Mouse (Mus musculus) intestine, postnatal 0 days (tissue): Measurements from ENCODE around the gene Arhgef16. TPM values are rescaled to one million over a fixed set of nuclear protein-coding genes. Genes with fewer than 3 reads are reported as not detected.

Experiments
- ATAC-seq: fragments of 200-750 bp; cut with Nextera tagmentation; 2 replicates; pipeline ENCODE4 v1.8.0; 2017; ENCODE audit warnings: mild to moderate bottlenecking, moderate TSS enrichment, moderate library complexity
- H3K27ac ChIP-seq: fragments of 300-500 bp; sonication (generic); 2 replicates; pipeline ENCODE4 v1.5.1; 2014; ENCODE audit warnings: mild to moderate bottlenecking, low read depth, low read length, moderate library complexity
- H3K27me3 ChIP-seq: fragments of 300-500 bp; sonication (generic); replicated peaks from 2 replicates; pipeline ENCODE4 v1.6.1; 2014; ENCODE audit warnings: low read length, mixed read lengths; ENCODE audit not compliant: control insufficient read depth, insufficient read depth
- H3K36me3 ChIP-seq: fragments of 300-500 bp; sonication (generic); 2 replicates; pipeline ENCODE4 v1.6.1; 2014; ENCODE audit warnings: mild to moderate bottlenecking, moderate library complexity; ENCODE audit not compliant: control insufficient read depth, insufficient read depth
- H3K4me1 ChIP-seq: fragments of 300-500 bp; sonication (generic); replicated peaks from 2 replicates; pipeline ENCODE4 v1.6.1; 2014; ENCODE audit warnings: antibody characterized with exemption, low read length, mixed read lengths; ENCODE audit not compliant: control insufficient read depth, insufficient read depth
- H3K4me2 ChIP-seq: fragments of 300-500 bp; sonication (generic); replicated peaks from 2 replicates; pipeline ENCODE4 v1.6.1; 2014; ENCODE audit warnings: low read depth, mild to moderate bottlenecking, moderate library complexity
- H3K4me3 ChIP-seq: fragments of 300-500 bp; sonication (generic); 2 replicates; pipeline ENCODE4 v1.5.1; 2014; ENCODE audit warnings: low read depth, low read length
- H3K9ac ChIP-seq: fragments of 300-500 bp; sonication (generic); 2 replicates; pipeline ENCODE4 v1.6.1; 2014; ENCODE audit warnings: mild to moderate bottlenecking, low read depth, low read length
- H3K9me3 ChIP-seq: fragments of 300-500 bp; sonication (generic); 2 replicates; pipeline ENCODE4 v1.6.1; 2016; ENCODE audit warnings: mixed run types; ENCODE audit not compliant: control insufficient read depth
- CTCF ChIP-seq: sonication (generic); IDR thresholded peaks from 2 replicates; pipeline ENCODE4 v1.5.1; 2016; ENCODE audit warnings: low read depth, mild to moderate bottlenecking, control low read depth, antibody characterized with exemption, moderate library complexity
- WGBS: fragments of 180-500 bp; shearing (Covaris S2); extraction: QIAGEN DNeasy Blood & Tissue Kit; methylation state at CpG from one replicate; pipeline ENCODE4 v1.1.7; 2014; 5-methylcytosine and 5-hydroxymethylcytosine counted together
- polyA plus RNA-seq: library from polyadenylated mRNA; unstranded; fragments of >200 nt; fragmentation: Nextera tagmentation; extraction: Ambion mirVana; gene quantifications from 2 replicates; pipeline ENCODE4 v1.2.1, GENCODE M21; 2015

Gene Arhgef16
- polyA plus RNA-seq, 1 experiment from 2014 or later = 65.9 TPM

GRCm38 (mm10) chr4:154269520-154269919, 32.0 kb downstream of the Arhgef16 start:
- no peak for TF ChIP-seq CTCF
- ATAC-seq = no peak
- Histone ChIP-seq H3K4me3 (no peak overlapping the region), H3K27me3 (no peaks in the 10 kb centered on the region), H3K4me2 (no peak overlapping the region), H3K4me1 (no peaks in the 10 kb centered on the region), H3K9me3 (no peaks in the 10 kb centered on the region), H3K9ac (no peak overlapping the region), H3K36me3 (no peaks in the 10 kb centered on the region), H3K27ac (no peak overlapping the region)
- 32% methylated on average over 10 of the region's 10 CpGs for WGBS

DNA sequence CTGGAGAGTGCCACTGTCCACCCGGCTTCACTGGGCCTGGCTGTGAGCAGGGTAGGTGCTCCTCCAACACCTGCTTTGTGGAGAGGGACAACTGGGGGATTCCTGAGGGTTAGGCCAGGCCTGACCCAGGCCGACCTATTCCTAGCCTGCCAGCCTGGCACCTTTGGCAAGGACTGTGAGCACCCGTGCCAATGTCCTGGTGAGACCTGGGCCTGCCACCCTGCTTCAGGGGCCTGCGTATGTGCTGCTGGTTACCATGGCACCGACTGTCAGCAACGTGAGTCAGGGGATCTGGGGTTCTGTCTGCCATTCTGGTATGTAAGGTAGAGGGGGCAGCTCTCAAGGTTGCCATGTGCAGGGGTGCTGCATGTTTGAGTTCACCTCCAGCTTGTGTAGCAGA, 34.0 kb downstream of the Arhgef16 start:
- WGBS = 84% methylated on average over 6 of the region's 6 CpGs
- H3K4me3 ChIP-seq = no peak overlapping the region
- no peaks in the 10 kb centered on the region for H3K9me3 ChIP-seq
- H3K27ac ChIP-seq = no peak overlapping the region
- no peaks in the 10 kb centered on the region for H3K4me1 ChIP-seq
- ATAC-seq = no peak
- H3K27me3 ChIP-seq = no peaks in the 10 kb centered on the region
- H3K36me3 ChIP-seq = no peaks in the 10 kb centered on the region
- H3K9ac ChIP-seq = no peak overlapping the region
- TF ChIP-seq CTCF = no peak
- no peak overlapping the region for H3K4me2 ChIP-seq

DNA sequence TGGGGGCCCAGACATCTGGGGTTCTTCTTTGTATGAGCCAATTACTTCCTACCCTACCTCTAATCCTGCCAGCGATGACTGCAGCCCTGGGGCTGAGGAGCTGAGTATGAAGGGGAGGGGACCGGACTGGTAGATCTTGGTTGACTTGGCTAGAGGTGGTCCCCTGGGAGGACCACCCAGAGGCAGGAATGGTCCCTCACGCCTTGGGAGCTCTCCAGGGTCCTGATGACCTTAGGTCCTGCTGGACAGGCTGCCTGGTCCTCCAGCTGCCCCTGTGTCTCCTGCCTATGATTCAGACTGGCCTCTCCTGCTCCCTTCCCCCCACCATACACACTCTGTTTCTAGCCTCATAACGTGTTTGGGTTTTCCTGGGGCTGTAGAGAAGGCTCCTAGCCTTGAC, 39.4 kb downstream of the Arhgef16 start:
- H3K4me2 ChIP-seq = no peak overlapping the region
- H3K9ac ChIP-seq = no peak overlapping the region
- WGBS = 40% methylated on average over 4 of the region's 4 CpGs
- H3K27me3 ChIP-seq = no peaks in the 10 kb centered on the region
- no peak for ATAC-seq
- H3K27ac ChIP-seq = no peak overlapping the region
- no peaks in the 10 kb centered on the region for H3K36me3 ChIP-seq
- no peaks in the 10 kb centered on the region for H3K4me1 ChIP-seq
- H3K4me3 ChIP-seq = no peak overlapping the region
- no peaks in the 10 kb centered on the region for H3K9me3 ChIP-seq
- TF ChIP-seq CTCF = no peak

GRCm38 (mm10) chr4:154260755-154261154, 40.7 kb downstream of the Arhgef16 start:
- Histone ChIP-seq H3K27ac (no peak overlapping the region), H3K9me3 (no peaks in the 10 kb centered on the region), H3K4me2 (no peak overlapping the region), H3K4me1 (no peaks in the 10 kb centered on the region), H3K27me3 (no peaks in the 10 kb centered on the region), H3K4me3 (no peak overlapping the region), H3K36me3 (no peaks in the 10 kb centered on the region), H3K9ac (no peak overlapping the region)
- no peak for ATAC-seq
- 95% methylated on average over 5 of the region's 5 CpGs for WGBS
- no peak for TF ChIP-seq CTCF

GRCm38 (mm10) chr4:154252537-154253255, 48.8 kb downstream of the Arhgef16 start:
- WGBS = 88% methylated on average over 20 of the region's 20 CpGs
- H3K9ac ChIP-seq = no peak overlapping the region
- no peak for ATAC-seq

GRCm38 (mm10) chr4:154249316-154249715, 52.2 kb downstream of the Arhgef16 start:
- Histone ChIP-seq H3K27me3 (no peaks in the 10 kb centered on the region), H3K4me3 (no peak overlapping the region), H3K36me3 (no peaks in the 10 kb centered on the region), H3K9ac (no peak overlapping the region), H3K4me1 (no peaks in the 10 kb centered on the region), H3K27ac (no peak overlapping the region), H3K9me3 (no peaks in the 10 kb centered on the region), H3K4me2 (no peak overlapping the region)
- ATAC-seq = no peak
- no peak for TF ChIP-seq CTCF
- 78% methylated on average over 8 of the region's 8 CpGs for WGBS

More at GRCm38 (mm10) chr4:154252537-154253255, 48.8 kb downstream of the Arhgef16 start:
- Histone ChIP-seq H3K27me3 (no peaks in the 10 kb centered on the region), H3K4me3 (no peak overlapping the region), H3K36me3 (no peaks in the 10 kb centered on the region), H3K4me2 (no peak overlapping the region), H3K9me3 (no peaks in the 10 kb centered on the region), H3K4me1 (no peaks in the 10 kb centered on the region), H3K27ac (no peak overlapping the region)
- TF ChIP-seq CTCF = no peak
